Mouse (Mus musculus): Measurements from ENCODE around the gene Dusp13. TPM values are rescaled to one million over a fixed set of nuclear protein-coding genes. Genes with fewer than 3 reads are reported as not detected.

Dusp13 gene
- total RNA-seq, 2 experiments from 2014 or later = 0.64 TPM; not detected in 1

GRCm38 (mm10) chr14:21747436-21748141 is 3.4 kb downstream of the Dusp13 start:
- DNase-seq (ENCODE audit: low spot score in 2 of 2) = no peak

DNA sequence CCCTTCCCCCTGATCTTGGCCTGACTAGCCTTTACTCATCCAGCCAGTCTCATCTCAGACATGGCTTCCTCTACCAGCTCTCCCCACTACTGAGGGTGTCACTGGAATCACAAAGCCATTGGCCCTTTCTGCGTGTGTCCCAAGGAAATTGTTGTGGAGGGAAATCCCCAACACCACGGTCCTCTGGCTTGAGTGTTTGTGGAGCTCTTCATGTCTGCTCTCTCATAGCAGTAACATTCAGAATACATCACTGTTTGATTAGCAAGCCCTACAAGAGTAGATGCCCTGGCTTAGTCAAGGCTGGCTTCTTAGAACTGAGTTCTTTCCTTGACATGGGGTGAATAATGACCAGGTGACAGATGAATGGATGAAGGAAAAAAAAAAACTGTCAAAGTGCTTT is 4.1 kb downstream of the Dusp13 start:
- no peak for DNase-seq (ENCODE audit: low spot score in 2 of 2)

DNA sequence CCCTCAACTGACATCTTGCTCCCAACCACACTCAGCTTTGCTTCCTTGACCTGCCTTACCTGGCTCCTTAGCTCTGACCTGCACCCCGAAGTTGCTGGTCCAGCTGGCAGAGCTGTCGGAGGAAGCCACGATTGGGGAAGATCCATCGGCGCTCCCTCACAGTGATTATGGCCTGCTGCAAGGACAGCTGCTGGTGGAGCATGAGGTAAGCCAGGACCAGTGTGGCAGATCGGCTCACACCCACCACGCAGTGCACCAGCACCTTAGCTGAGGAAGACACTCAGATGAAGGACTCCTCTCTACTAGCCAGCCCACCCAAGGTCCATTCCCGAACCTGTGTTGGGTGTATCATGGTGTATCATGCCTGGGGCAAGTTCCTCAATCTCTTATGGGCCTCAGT is 4.7 kb downstream of the Dusp13 start:
- no peak for DNase-seq (ENCODE audit: low spot score in 2 of 2)

- DNase-seq (ENCODE audit: low spot score in 2 of 2) = no peak
Measured at GRCm38 (mm10) chr14:21745149-21745548, 5.8 kb downstream of the Dusp13 start.

DNA sequence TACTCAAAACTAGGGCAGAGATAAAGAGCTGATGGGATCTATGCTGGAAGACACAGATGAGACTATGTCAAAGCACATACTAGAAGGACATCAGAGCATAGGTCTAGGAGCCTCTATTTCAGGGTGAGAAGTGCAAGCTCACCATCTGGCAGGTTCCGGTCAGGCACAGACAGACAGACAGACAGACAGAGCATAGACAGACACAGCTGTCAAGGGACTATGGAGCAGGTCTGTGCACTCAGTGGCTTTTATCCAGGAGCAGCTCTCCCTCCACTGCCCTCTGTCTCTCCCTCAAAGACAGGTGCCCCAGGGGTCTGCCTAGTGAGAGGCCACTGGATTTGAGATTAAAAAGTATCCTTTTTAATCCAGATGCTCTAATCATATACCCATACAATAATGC is 6.8 kb downstream of the Dusp13 start:
- no peak for DNase-seq (ENCODE audit: low spot score in 2 of 2)

DNA sequence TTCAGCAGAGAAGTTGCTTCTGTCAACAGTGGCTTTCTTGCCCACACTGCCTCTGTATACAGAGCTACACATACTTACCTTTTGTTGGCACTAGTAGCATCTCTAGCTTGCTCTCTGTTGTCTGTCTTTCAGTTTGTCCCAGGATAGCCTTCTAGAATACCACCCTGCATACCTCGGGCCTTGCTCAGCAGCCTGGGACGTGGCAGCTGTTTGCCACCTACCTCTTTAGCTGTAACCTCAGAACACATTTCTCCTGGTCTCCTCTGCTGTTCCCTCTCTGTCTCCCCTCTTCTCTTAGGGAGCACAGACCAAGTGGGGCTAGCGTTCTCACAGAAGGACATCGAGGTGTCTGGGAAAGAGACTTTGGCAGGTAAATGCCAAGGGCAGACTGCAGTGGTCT is 8.5 kb downstream of the Dusp13 start:
- DNase-seq (ENCODE audit: low spot score in 2 of 2) = no peak

DNA sequence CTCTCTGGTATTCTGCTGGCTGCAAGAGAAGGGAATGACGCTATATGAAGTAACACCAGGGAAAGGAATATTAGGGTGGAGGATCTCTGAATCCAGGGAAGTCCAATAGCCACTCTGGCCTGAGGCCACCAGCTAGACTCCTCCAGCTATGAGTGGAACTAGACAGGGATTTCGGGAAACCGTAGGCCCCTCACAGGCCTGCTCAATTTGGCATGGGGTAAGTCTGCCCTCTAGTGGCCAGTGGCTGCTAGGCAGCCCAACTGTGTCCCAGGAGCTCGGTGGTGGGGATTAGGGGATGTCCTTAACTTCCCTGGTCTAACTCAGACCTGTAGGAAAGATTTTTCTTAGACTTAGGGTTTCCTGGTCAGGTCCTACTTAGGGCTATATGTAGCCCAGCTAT is 9.2 kb downstream of the Dusp13 start:
- DNase-seq (ENCODE audit: low spot score in 2 of 2) = peak; percentile 87 to 89

DNA sequence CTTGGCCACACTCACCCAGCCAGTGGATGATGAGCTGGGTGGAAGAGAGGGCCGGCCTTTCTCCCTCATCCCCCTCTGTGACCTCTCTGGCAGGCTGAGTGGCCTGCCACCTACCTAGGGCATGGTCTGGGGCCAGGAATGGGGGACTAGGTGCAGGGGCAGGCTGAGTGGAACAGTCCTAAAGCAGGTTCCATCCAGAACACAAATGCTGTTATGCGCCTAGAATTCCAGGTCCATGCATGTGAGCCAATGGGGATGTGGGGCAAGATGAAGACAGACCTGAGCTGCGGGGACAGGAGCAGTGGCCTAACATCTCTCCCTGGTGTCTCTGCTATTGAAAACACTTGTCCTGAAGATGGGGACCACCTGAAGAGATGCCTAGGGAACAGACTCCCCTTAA is 9.7 kb downstream of the Dusp13 start:
- DNase-seq (ENCODE audit: low spot score in 2 of 2) = no peak

GRCm38 (mm10) chr14:21740345-21740744 is 10.6 kb downstream of the Dusp13 start:
- no peak for DNase-seq (ENCODE audit: low spot score in 2 of 2)

- no peak for DNase-seq (ENCODE audit: low spot score in 2 of 2)
Measured at GRCm38 (mm10) chr14:21733131-21733905, 17.7 kb downstream of the Dusp13 start.

GRCm38 (mm10) chr14:21729936-21730335 is 21.0 kb downstream of the Dusp13 start:
- no peak for DNase-seq (ENCODE audit: low spot score in 2 of 2)

- peak in 1 of 2 experiments; percentile 53 for DNase-seq (ENCODE audit: low spot score in 2 of 2)
Measured at GRCm38 (mm10) chr14:21729031-21729732, 21.8 kb downstream of the Dusp13 start.

- DNase-seq (ENCODE audit: low spot score in 2 of 2) = no peak
Measured at GRCm38 (mm10) chr14:21722021-21722698, 28.8 kb downstream of the Dusp13 start.

DNA sequence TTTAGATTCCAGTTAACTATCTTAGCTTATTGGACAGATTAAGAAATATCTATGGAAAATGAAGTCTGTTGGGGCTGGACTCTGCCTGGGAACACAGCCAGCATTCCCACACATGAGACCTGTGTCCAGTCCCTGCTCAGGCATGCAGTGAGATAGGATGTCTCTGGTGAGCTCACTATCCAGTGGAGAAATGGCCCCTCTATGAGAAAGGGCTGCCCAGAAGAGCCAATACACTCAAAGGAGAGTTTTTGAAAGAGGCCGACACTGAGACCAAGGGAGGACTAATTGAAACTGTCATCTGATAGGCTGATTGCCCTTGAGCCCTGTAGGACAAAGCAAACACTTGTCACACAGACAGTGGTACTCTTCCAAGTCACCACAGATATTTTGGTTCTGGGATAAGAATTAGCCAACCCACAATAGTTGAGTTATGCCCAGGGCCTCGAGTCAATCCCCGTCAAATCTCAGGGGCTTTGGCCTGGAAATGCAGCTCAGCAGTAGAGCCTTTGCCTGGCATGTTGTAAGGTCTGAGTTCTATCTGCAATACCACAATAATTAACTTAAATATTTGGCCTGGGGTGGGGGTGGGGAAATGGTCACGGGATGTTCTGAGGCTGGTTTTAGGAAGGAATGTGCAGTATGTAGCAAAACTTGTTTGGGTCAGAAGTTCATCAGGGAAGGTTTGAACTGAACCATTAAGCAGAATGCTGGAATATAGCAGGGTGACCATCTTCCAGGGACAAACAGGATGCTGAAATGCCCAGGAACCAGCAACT is 30.4 kb downstream of the Dusp13 start:
- no peak for DNase-seq (ENCODE audit: low spot score in 2 of 2)

GRCm38 (mm10) chr14:21719646-21720383 is 31.2 kb downstream of the Dusp13 start:
- DNase-seq (ENCODE audit: low spot score in 2 of 2) = no peak

DNA sequence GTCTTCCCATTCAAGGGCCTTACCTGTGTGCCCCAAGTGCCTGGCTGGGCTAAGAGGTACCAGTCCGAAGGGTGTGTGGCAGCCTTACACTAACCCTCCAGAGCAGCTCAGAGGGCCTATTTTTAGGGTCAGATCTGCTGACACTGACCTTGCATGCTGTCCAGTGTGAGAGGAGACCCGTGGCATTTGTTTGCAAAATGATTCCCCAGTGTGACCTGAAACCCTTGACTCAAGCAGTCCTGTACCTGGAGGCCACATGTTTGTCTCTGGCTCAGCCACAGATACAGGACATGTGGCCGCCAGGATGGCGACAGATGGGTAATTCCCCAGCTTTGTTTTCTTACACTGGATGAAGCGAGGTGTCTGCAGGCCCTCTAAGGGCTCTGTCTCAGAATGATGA is 36.5 kb downstream of the Dusp13 start, which contains the start of gene Dupd1:
Gene Dupd1, minus strand, starts transcription at position 91 of the 400 bp plus-strand sequence.
- no peak for DNase-seq (ENCODE audit: low spot score in 2 of 2)

DNA sequence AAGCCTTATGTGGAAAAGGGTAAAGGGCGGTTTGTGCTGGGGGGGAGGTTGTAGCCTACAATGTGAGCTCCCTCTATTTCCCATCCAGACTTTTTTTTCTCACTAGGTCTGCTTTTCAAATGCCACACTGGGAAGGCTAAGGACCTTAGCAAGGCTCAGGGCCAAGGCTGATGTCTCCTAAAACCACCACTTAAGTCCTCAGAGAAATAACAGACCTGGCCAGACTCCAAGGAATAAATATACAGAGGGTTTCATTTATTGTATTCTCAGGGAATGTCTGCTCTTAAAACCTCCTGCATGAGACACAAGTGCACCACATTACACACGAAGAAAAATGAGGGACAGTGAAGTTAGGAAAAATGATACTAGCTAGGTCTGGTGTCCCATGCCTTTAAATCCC is 39.8 kb downstream of the Dusp13 start:
- DNase-seq (ENCODE audit: low spot score in 2 of 2) = no peak

DNA sequence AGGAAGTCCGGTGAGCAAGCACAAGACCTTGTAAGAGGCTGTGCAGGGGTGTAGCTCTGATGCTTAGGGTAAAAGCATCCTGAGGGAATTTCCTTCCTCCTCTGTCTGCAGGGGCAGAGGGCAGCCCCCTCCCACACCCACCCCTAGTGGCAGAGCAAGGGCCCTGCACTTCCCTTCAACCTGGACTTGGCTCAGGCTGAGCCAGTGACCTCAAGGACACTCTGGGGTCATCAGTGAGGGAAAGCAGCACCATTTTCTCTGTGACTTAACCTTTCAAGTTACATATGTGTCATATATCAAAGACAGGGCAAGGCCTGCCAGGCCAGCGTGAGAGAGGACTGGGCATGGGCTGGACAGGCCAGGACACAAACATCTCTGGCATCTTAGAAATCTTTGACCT is 41.4 kb downstream of the Dusp13 start:
- no peak for DNase-seq (ENCODE audit: low spot score in 2 of 2)

DNA sequence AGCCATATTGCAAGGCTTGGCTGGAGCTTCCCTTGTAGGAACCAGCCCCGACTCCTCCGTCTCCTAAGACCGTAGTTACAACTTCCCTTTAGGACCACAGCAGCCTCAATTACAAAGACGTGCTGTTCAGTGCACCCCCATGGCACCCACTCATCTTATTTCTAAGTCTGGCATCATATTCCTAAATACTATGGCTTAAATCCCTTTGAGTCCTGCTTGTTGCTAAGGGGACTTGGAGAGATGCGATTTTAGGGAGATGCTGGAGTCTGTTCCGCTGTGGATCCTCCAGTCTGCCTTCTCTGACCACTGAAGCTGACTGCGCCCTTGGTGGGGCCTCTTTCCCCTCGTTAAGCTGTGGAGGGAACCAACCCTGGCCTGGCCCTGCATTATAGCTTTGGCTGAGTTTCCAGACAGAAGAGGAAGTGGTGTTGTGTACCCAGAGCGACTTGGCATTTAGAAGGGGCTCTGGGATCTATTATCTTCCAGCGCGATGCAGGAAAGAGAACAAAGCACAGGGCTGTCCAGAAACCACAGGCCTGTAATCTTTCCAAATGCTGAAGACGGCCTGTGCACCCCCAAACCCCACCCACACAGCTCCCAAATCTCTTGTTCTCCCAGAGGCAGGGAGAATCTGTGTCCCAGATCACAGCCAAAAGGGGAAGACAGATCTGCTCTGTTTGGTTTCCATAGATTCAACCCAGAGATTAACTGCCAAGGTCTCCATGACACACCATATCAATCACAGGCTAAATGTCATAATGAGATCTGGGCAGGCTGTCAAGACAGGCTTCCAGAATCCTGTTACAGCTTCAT is 44.0 kb downstream of the Dusp13 start:
- DNase-seq (ENCODE audit: low spot score in 2 of 2) = peak; percentile 64 to 68
